Mouse (Mus musculus): ENCODE measurements at regions not wholly inside any gene's neighbourhood (a gene's known extent, or its start where the extent isn't known, plus 50 kb on each side); places are given as distances from the start of the nearest gene placed in this dataset.

- TF ChIP-seq POLR2A (IDR thresholded peaks at IDR 0.05; ENCODE audit: borderline replicate concordance, insufficient read depth, low read length) (no peak), CTCF (IDR thresholded peaks at IDR 0.05; ENCODE audit: borderline replicate concordance, insufficient read depth, low read depth, low read length) (no peak)
These were observed 404.0 kb upstream of the Pou3f2 start for GRCm38 (mm10) chr4:22891974-22892693.

Measured in cerebellum, adult 2 months (tissue).